Mouse (Mus musculus): ENCODE data around the gene Supt5. TPM values are rescaled to one million over a fixed set of nuclear protein-coding genes. Genes with fewer than 3 reads are reported as not detected.

Gene Supt5
- polyA plus RNA-seq, 1 experiment from 2014 or later = 29.9 TPM

DNA sequence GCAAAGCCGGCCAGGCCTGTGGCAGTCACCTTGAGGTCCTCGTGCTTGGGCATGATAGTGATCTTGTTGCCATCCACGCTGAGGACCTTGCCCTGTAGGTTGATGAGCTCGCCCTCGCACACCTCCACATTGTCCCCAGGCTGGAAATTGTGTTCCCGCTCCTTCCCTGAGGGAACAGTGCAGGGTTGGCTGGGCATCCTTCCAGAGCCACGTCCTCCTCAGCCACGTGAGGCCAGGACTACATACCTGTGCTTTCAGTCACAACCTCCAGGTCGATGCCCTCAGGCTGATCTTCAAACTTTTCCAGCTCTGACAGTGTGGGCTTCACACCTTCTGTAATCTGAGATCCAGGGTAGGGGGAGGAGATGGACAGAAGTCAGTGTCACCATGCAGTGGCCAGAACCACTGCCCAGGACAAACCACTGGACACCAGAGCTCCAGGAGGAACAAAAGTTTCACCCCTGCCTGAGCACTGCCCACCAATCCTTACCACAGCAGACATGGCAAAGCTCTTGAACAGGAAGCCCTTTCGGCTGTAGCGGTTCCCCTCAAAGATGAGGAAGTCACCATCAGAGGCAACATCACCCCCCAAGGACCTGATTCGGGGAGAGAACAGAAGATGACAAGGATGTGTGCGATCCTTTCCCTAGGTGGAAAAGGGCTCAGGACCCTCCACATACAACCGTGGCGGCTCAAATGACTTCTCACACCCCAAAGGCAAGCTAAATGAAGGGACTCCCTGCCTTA, 16.4 kb downstream of the Supt5 start:
- H3K27me3 ChIP-seq = no peaks in the 10 kb centered on the region
- H3K36me3 ChIP-seq (replicated peaks) = peaks cover 100% of the 10 kb centered on the region
- H3K9ac ChIP-seq = no peak overlapping the region
- no peak overlapping the region for H3K4me3 ChIP-seq (replicated peaks)
- no peak overlapping the region for H3K4me2 ChIP-seq
- no peak overlapping the region for H3K27ac ChIP-seq (replicated peaks)
- ATAC-seq (ENCODE audit: insufficient read depth) = no peak
- H3K9me3 ChIP-seq (replicated peaks) = no peaks in the 10 kb centered on the region
- no peaks in the 10 kb centered on the region for H3K4me1 ChIP-seq (replicated peaks)
- 75% methylated on average over 15 of the region's 15 CpGs for WGBS (ENCODE audit: insufficient replicate concordance)

DNA sequence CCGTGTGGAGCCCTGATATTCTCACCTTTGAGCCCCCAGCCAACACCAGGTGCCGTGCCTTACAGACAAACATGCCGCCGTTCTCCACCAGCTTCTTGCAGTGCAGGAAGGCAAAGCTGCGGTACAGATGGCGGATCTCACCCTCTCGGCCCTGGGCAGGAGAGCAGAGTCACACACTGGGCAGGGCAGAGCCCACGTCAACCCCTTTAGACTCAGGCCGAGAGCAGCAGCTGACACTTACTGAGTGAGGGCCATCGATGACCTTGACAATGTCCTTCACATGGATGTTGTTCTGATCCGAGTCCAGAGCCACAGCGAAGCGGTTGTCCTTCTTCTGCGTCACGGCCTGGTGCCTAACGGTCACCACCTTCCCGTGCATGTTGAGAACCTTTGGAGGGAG, 19.8 kb downstream of the Supt5 start:
- H3K9me3 ChIP-seq (replicated peaks) = no peaks in the 10 kb centered on the region
- H3K9ac ChIP-seq = no peak overlapping the region
- no peaks in the 10 kb centered on the region for H3K4me1 ChIP-seq (replicated peaks)
- no peak overlapping the region for H3K4me2 ChIP-seq
- no peaks in the 10 kb centered on the region for H3K27me3 ChIP-seq
- H3K36me3 ChIP-seq (replicated peaks) = peaks cover 99% of the 10 kb centered on the region
- no peak overlapping the region for H3K27ac ChIP-seq (replicated peaks)
- no peak overlapping the region for H3K4me3 ChIP-seq (replicated peaks)
- no peak for ATAC-seq (ENCODE audit: insufficient read depth)
- 91% methylated on average over 17 of the region's 17 CpGs for WGBS (ENCODE audit: insufficient replicate concordance)

DNA sequence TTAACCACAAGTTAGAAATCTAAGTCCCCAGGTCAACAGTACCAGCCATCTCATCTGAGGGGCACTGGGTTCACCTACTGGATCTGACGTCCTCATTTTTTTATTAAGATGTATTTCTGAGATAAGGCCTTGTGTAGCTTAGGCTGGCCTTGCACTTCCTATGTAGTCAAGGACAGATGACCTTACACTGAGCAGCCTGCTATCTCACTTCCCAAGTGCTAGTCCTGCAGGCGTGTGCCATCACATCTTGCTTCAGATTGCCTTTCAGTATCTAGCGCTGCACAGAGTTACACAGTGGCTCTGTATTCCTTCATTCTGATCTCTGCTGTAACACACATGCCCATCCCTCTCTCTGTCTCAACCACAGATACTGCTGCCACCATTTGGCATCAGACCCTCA, 20.5 kb downstream of the Supt5 start:
- WGBS (ENCODE audit: insufficient replicate concordance) = 80% methylated on average over 3 of the region's 3 CpGs
- Histone ChIP-seq H3K27me3 (no peaks in the 10 kb centered on the region), H3K27ac (replicated peaks) (no peak overlapping the region), H3K4me2 (no peak overlapping the region), H3K4me3 (replicated peaks) (no peak overlapping the region), H3K9ac (no peak overlapping the region), H3K4me1 (replicated peaks) (peaks cover 1% of the 10 kb centered on the region), H3K9me3 (replicated peaks) (no peaks in the 10 kb centered on the region), H3K36me3 (replicated peaks) (peaks cover 92% of the 10 kb centered on the region)
- ATAC-seq (ENCODE audit: insufficient read depth) = no peak

DNA sequence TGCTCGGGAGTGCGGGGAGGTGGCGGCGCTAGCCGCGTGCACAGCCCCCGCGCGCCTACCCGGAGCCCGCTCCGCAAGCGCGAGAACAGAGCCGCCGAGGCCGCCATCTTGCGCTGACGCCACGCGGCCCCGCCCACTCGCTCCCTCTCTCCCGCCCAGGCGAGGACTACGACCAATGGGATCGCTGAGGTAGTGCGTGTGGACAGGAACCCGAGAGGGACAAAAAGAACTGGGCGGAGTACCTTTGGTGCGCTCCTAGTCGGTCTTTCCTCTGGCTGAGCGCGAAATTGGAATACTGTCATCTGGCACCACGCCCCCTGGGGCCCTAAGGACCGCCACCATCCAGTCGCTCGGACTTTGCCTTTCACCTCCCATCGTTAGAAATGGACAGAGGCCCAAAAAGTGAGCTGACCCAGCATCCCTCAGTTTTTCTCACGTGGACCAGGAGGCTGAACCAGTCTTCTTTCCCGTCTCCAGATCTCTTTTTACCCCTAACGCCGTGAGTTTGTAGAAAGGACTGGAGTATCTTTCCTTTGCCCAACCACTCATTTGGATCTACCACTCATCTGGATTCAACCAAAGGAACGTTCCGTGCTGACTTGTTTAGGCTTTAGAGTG, 26.5 kb downstream of the Supt5 start, which contains the start of gene Timm50:
TSS of gene Timm50 (minus strand) at position 147 of the 618 bp plus-strand sequence.
- peak; percentile 97 for ATAC-seq (ENCODE audit: insufficient read depth)
- Histone ChIP-seq H3K9ac (peak within 1 kb of the TSS; percentile 90), H3K4me1 (replicated peaks) (peaks cover 30% of the 10 kb centered on the region), H3K4me3 (replicated peaks) (peak within 1 kb of the TSS; percentile 95), H3K27me3 (no peaks in the 10 kb centered on the region), H3K36me3 (replicated peaks) (peaks cover 69% of the 10 kb centered on the region), H3K4me2 (peak within 1 kb of the TSS; percentile 94), H3K9me3 (replicated peaks) (no peaks in the 10 kb centered on the region), H3K27ac (replicated peaks) (peak within 1 kb of the TSS; percentile 71)
- WGBS (ENCODE audit: insufficient replicate concordance) = under 1% methylated on average over 45 of the region's 45 CpGs

GRCm38 (mm10) chr7:28311151-28311925, 27.2 kb downstream of the Supt5 start:
- H3K27me3 ChIP-seq = no peaks in the 10 kb centered on the region
- H3K4me3 ChIP-seq (replicated peaks) = peak overlapping the region; percentile 95
- peaks cover 30% of the 10 kb centered on the region for H3K4me1 ChIP-seq (replicated peaks)
- H3K36me3 ChIP-seq (replicated peaks) = peaks cover 69% of the 10 kb centered on the region
- H3K4me2 ChIP-seq = peak overlapping the region; percentile 94
- WGBS (ENCODE audit: insufficient replicate concordance) = 4% methylated on average over 35 of the region's 35 CpGs
- peak; percentile 60 for ATAC-seq (ENCODE audit: insufficient read depth)
- H3K9me3 ChIP-seq (replicated peaks) = no peaks in the 10 kb centered on the region
- H3K27ac ChIP-seq (replicated peaks) = peak overlapping the region; percentile 71
- peak overlapping the region; percentile 90 for H3K9ac ChIP-seq

GRCm38 (mm10) chr7:28309737-28310136, 28.8 kb downstream of the Supt5 start:
- Histone ChIP-seq H3K9ac (no peak overlapping the region), H3K27ac (replicated peaks) (no peak overlapping the region), H3K4me1 (replicated peaks) (peaks cover 30% of the 10 kb centered on the region), H3K9me3 (replicated peaks) (no peaks in the 10 kb centered on the region), H3K4me3 (replicated peaks) (no peak overlapping the region), H3K4me2 (peak overlapping the region; percentile 94; the same call in 1 of the 2 replicates), H3K27me3 (no peaks in the 10 kb centered on the region), H3K36me3 (replicated peaks) (peaks cover 69% of the 10 kb centered on the region)
- no peak for ATAC-seq (ENCODE audit: insufficient read depth)
- WGBS (ENCODE audit: insufficient replicate concordance) = 72% methylated on average over 9 of the region's 9 CpGs

DNA sequence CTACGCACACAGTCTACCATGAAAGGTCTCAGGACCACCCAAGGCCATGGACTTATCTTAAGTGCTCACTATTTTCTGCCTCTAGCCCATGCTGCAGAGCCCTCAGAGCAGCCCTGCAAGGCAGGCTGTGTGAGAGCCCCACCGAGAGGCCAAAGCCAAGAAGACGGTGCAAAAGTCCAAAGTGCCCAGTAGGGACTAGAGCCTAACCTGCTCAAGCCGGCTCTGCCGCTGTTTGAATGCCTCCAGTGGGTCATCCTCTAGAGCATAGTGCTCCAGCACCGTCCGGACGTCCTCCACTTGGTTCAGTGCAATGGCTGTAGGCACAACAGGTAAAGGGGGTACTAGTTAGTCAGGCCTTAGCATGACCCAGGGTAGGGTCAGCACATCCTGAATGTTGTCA, 32.3 kb downstream of the Supt5 start:
- H3K36me3 ChIP-seq (replicated peaks) = peaks cover 60% of the 10 kb centered on the region
- peaks cover 21% of the 10 kb centered on the region for H3K27me3 ChIP-seq
- ATAC-seq (ENCODE audit: insufficient read depth) = no peak

DNA sequence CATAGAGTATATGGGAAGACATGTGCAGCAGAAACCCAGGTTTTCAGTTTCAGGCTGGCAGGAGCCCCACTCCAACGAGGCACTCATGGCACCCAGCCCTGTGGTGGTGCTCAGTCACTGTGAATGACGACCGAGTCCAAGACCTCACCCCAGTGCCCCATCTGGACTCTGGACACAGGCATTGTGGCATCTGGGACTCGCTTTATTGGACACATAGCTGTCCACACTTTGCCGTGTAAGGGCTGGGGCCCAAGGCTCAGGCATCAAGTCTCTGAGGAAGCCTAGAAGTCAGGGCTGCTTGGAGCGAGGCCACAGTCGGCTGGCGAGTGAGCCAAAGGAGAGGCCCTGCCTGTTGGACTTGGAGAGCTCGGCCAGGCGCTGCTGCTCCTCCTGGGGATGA, 32.9 kb downstream of the Supt5 start:
- ATAC-seq (ENCODE audit: insufficient read depth) = no peak

More for the DNA sequence above, 32.3 kb downstream of the Supt5 start:
- Histone ChIP-seq H3K9me3 (replicated peaks) (no peaks in the 10 kb centered on the region), H3K4me1 (replicated peaks) (peaks cover 28% of the 10 kb centered on the region), H3K4me2 (no peak overlapping the region), H3K9ac (no peak overlapping the region), H3K27ac (replicated peaks) (no peak overlapping the region), H3K4me3 (replicated peaks) (no peak overlapping the region)
- WGBS (ENCODE audit: insufficient replicate concordance) = 79% methylated on average over 8 of the region's 8 CpGs

GRCm38 (mm10) chr7:28301616-28302433, 36.7 kb downstream of the Supt5 start, which contains the start of gene Dll3:
Dll3 (minus strand) TSS chr7:28302238.
- Histone ChIP-seq H3K36me3 (replicated peaks) (peaks cover 21% of the 10 kb centered on the region), H3K4me3 (replicated peaks) (no peak within 1 kb of the TSS), H3K9me3 (replicated peaks) (no peaks in the 10 kb centered on the region), H3K27me3 (peaks cover 65% of the 10 kb centered on the region), H3K27ac (replicated peaks) (no peak within 1 kb of the TSS), H3K4me1 (replicated peaks) (peaks cover 16% of the 10 kb centered on the region), H3K4me2 (peak within 1 kb of the TSS; percentile 38), H3K9ac (0 out of 2 replicates have a peak within 1 kb of the TSS, but pooled peaks have one; percentile 21)
- WGBS (ENCODE audit: insufficient replicate concordance) = 3% methylated on average over 30 of the region's 30 CpGs
- no peak for ATAC-seq (ENCODE audit: insufficient read depth)

More for the DNA sequence above, 32.9 kb downstream of the Supt5 start:
- no peak overlapping the region for H3K4me2 ChIP-seq
- no peak overlapping the region for H3K27ac ChIP-seq (replicated peaks)
- H3K4me3 ChIP-seq (replicated peaks) = no peak overlapping the region
- no peak overlapping the region for H3K9ac ChIP-seq
- H3K4me1 ChIP-seq (replicated peaks) = peaks cover 22% of the 10 kb centered on the region
- H3K9me3 ChIP-seq (replicated peaks) = no peaks in the 10 kb centered on the region
- H3K27me3 ChIP-seq = peaks cover 27% of the 10 kb centered on the region
- WGBS (ENCODE audit: insufficient replicate concordance) = 83% methylated on average over 10 of the region's 10 CpGs
- H3K36me3 ChIP-seq (replicated peaks) = peaks cover 58% of the 10 kb centered on the region

- H3K4me2 ChIP-seq = peak overlapping the region; percentile 18; the same call in 1 of the 2 replicates
- WGBS (ENCODE audit: insufficient replicate concordance) = 23% methylated on average over 43 of the region's 43 CpGs
- peaks cover 93% of the 10 kb centered on the region for H3K27me3 ChIP-seq
- H3K36me3 ChIP-seq (replicated peaks) = no peaks in the 10 kb centered on the region
- peaks cover 24% of the 10 kb centered on the region for H3K4me1 ChIP-seq (replicated peaks)
- no peaks in the 10 kb centered on the region for H3K9me3 ChIP-seq (replicated peaks)
- no peak overlapping the region for H3K27ac ChIP-seq (replicated peaks)
- H3K9ac ChIP-seq = no peak overlapping the region
- no peak overlapping the region for H3K4me3 ChIP-seq (replicated peaks)
- ATAC-seq (ENCODE audit: insufficient read depth) = no peak
Measured at GRCm38 (mm10) chr7:28298837-28299625, 39.5 kb downstream of the Supt5 start.

All from liver, embryonic 15.5 days (tissue).